Mouse (Mus musculus): Measurements from ENCODE around the gene Grin2a. TPM values are rescaled to one million over a fixed set of nuclear protein-coding genes. Genes with fewer than 3 reads are reported as not detected.

Grin2a gene
- polyA plus RNA-seq, 1 experiment: not detected

GRCm38 (mm10) chr16:9941306-9941930, 53.9 kb downstream of the Grin2a start:
- WGBS: 23% methylated on average over 8 of the region's 8 CpGs
- TF ChIP-seq POLR2A (IDR thresholded peaks at IDR 0.05; ENCODE audit: low read depth, low read length) (no peak), CTCF (conservative IDR thresholded peaks at IDR 0.05; ENCODE audit: insufficient read depth, insufficient read length, low read depth, low read length) (no peak; the same call in 1 of the 2 replicates)
- no peak for DNase-seq
- no peak overlapping the region for H3K4me3 ChIP-seq (ENCODE audit: insufficient read depth, low read depth, low read length)
- no peaks in the 10 kb centered on the region for H3K27me3 ChIP-seq (replicated peaks; ENCODE audit: control insufficient read depth, insufficient read depth, low read length)
- H3K36me3 ChIP-seq (ENCODE audit: control insufficient read depth, insufficient read depth, low read length): no peaks in the 10 kb centered on the region
- no peak overlapping the region for H3K27ac ChIP-seq (ENCODE audit: insufficient read depth, low read depth, low read length)
- H3K4me1 ChIP-seq (ENCODE audit: control insufficient read depth, insufficient read depth, low read length): no peaks in the 10 kb centered on the region; the same call in 1 of the 2 replicates

GRCm38 (mm10) chr16:9940716-9941115, 54.6 kb downstream of the Grin2a start:
- no peaks in the 10 kb centered on the region for H3K36me3 ChIP-seq (ENCODE audit: control insufficient read depth, insufficient read depth, low read length)
- no peaks in the 10 kb centered on the region; the same call in 1 of the 2 replicates for H3K4me1 ChIP-seq (ENCODE audit: control insufficient read depth, insufficient read depth, low read length)
- no peak for TF ChIP-seq POLR2A (IDR thresholded peaks at IDR 0.05; ENCODE audit: low read depth, low read length)
- TF ChIP-seq CTCF (conservative IDR thresholded peaks at IDR 0.05; ENCODE audit: insufficient read depth, insufficient read length, low read depth, low read length): no peak
- no peak for DNase-seq
- H3K4me3 ChIP-seq (ENCODE audit: insufficient read depth, low read depth, low read length): no peak overlapping the region
- 89% methylated on average over 7 of the region's 7 CpGs for WGBS
- no peak overlapping the region for H3K27ac ChIP-seq (ENCODE audit: insufficient read depth, low read depth, low read length)
- H3K27me3 ChIP-seq (replicated peaks; ENCODE audit: control insufficient read depth, insufficient read depth, low read length): no peaks in the 10 kb centered on the region

GRCm38 (mm10) chr16:9910672-9911071, 84.7 kb downstream of the Grin2a start:
- TF ChIP-seq CTCF (conservative IDR thresholded peaks at IDR 0.05; ENCODE audit: insufficient read depth, insufficient read length, low read depth, low read length) (no peak), POLR2A (IDR thresholded peaks at IDR 0.05; ENCODE audit: low read depth, low read length) (no peak)
- 81% methylated on average over 3 of the region's 3 CpGs for WGBS
- no peaks in the 10 kb centered on the region for H3K36me3 ChIP-seq (ENCODE audit: control insufficient read depth, insufficient read depth, low read length)

GRCm38 (mm10) chr16:9909225-9909624, 86.1 kb downstream of the Grin2a start:
- 74% methylated on average over 4 of the region's 4 CpGs for WGBS
- no peak overlapping the region for H3K27ac ChIP-seq (ENCODE audit: insufficient read depth, low read depth, low read length)
- TF ChIP-seq POLR2A (IDR thresholded peaks at IDR 0.05; ENCODE audit: low read depth, low read length) (no peak), CTCF (conservative IDR thresholded peaks at IDR 0.05; ENCODE audit: insufficient read depth, insufficient read length, low read depth, low read length) (no peak)
- DNase-seq: no peak
- no peaks in the 10 kb centered on the region for H3K4me1 ChIP-seq (ENCODE audit: control insufficient read depth, insufficient read depth, low read length)
- H3K36me3 ChIP-seq (ENCODE audit: control insufficient read depth, insufficient read depth, low read length): no peaks in the 10 kb centered on the region
- H3K4me3 ChIP-seq (ENCODE audit: insufficient read depth, low read depth, low read length): no peak overlapping the region
- H3K27me3 ChIP-seq (replicated peaks; ENCODE audit: control insufficient read depth, insufficient read depth, low read length): no peaks in the 10 kb centered on the region

More at GRCm38 (mm10) chr16:9910672-9911071, 84.7 kb downstream of the Grin2a start:
- H3K4me3 ChIP-seq (ENCODE audit: insufficient read depth, low read depth, low read length): no peak overlapping the region
- no peak overlapping the region for H3K27ac ChIP-seq (ENCODE audit: insufficient read depth, low read depth, low read length)
- no peak for DNase-seq
- no peaks in the 10 kb centered on the region for H3K27me3 ChIP-seq (replicated peaks; ENCODE audit: control insufficient read depth, insufficient read depth, low read length)
- H3K4me1 ChIP-seq (ENCODE audit: control insufficient read depth, insufficient read depth, low read length): no peaks in the 10 kb centered on the region

GRCm38 (mm10) chr16:9904443-9904842, 90.9 kb downstream of the Grin2a start:
- no peak overlapping the region for H3K27ac ChIP-seq (ENCODE audit: insufficient read depth, low read depth, low read length)
- no peaks in the 10 kb centered on the region for H3K27me3 ChIP-seq (replicated peaks; ENCODE audit: control insufficient read depth, insufficient read depth, low read length)
- no peak for DNase-seq
- no peaks in the 10 kb centered on the region for H3K4me1 ChIP-seq (ENCODE audit: control insufficient read depth, insufficient read depth, low read length)
- WGBS: 83% methylated on average over 6 of the region's 6 CpGs
- no peak overlapping the region for H3K4me3 ChIP-seq (ENCODE audit: insufficient read depth, low read depth, low read length)
- no peak for TF ChIP-seq CTCF (conservative IDR thresholded peaks at IDR 0.05; ENCODE audit: insufficient read depth, insufficient read length, low read depth, low read length)
- no peak for TF ChIP-seq POLR2A (IDR thresholded peaks at IDR 0.05; ENCODE audit: low read depth, low read length)
- H3K36me3 ChIP-seq (ENCODE audit: control insufficient read depth, insufficient read depth, low read length): no peaks in the 10 kb centered on the region

GRCm38 (mm10) chr16:9902680-9903463, 92.5 kb downstream of the Grin2a start:
- Histone ChIP-seq H3K4me1 (ENCODE audit: control insufficient read depth, insufficient read depth, low read length) (no peaks in the 10 kb centered on the region), H3K36me3 (ENCODE audit: control insufficient read depth, insufficient read depth, low read length) (no peaks in the 10 kb centered on the region), H3K4me3 (ENCODE audit: insufficient read depth, low read depth, low read length) (no peak overlapping the region), H3K27ac (ENCODE audit: insufficient read depth, low read depth, low read length) (no peak overlapping the region), H3K27me3 (replicated peaks; ENCODE audit: control insufficient read depth, insufficient read depth, low read length) (no peaks in the 10 kb centered on the region)
- WGBS: 78% methylated on average over 5 of the region's 5 CpGs
- TF ChIP-seq CTCF (conservative IDR thresholded peaks at IDR 0.05; ENCODE audit: insufficient read depth, insufficient read length, low read depth, low read length) (no peak), POLR2A (IDR thresholded peaks at IDR 0.05; ENCODE audit: low read depth, low read length) (no peak)
- DNase-seq: no peak

- no peak for DNase-seq
- Histone ChIP-seq H3K36me3 (ENCODE audit: control insufficient read depth, insufficient read depth, low read length) (no peaks in the 10 kb centered on the region), H3K4me3 (ENCODE audit: insufficient read depth, low read depth, low read length) (no peak overlapping the region), H3K27ac (ENCODE audit: insufficient read depth, low read depth, low read length) (no peak overlapping the region), H3K4me1 (ENCODE audit: control insufficient read depth, insufficient read depth, low read length) (no peaks in the 10 kb centered on the region), H3K27me3 (replicated peaks; ENCODE audit: control insufficient read depth, insufficient read depth, low read length) (no peaks in the 10 kb centered on the region)
- WGBS: 21% methylated on average over 1 of the region's 1 CpGs
- TF ChIP-seq CTCF (conservative IDR thresholded peaks at IDR 0.05; ENCODE audit: insufficient read depth, insufficient read length, low read depth, low read length) (no peak), POLR2A (IDR thresholded peaks at IDR 0.05; ENCODE audit: low read depth, low read length) (no peak)
These were observed 93.9 kb downstream of the Grin2a start for GRCm38 (mm10) chr16:9901433-9901832.
